8 mouse cellular contexts compared by ENCODE assay signal in genomic region chr11:120823551-120823947, GRCm38 (mm10). TPM values are rescaled to one million over a fixed set of nuclear protein-coding genes. Genes with fewer than 3 reads are reported as not detected.
DNase-seq lines count a peak whose midpoint lies in the region; ATAC-seq and TF ChIP-seq lines count a peak whose summit lies in the region.

No protein-coding gene starts in this region.

- no peaks in the 10 kb centered on the region for H3K9me3 ChIP-seq in heart, embryonic 15.5 days (replicated peaks)
- no peaks in the 10 kb centered on the region for H3K9me3 ChIP-seq in liver, embryonic 11.5 days (ENCODE audit: control insufficient read depth, low read length)
- H3K9me3 ChIP-seq in stomach, embryonic 14.5 days (ENCODE audit: control insufficient read depth, low read depth, low read length), result no peaks in the 10 kb centered on the region

- WGBS in thymus, adult 2 months, result under 1% methylated on average over 40 of the region's 40 CpGs
- WGBS in heart, embryonic 15.5 days, result under 1% methylated on average over 40 of the region's 40 CpGs
- under 1% methylated on average over 40 of the region's 40 CpGs for WGBS in liver, embryonic 11.5 days
- WGBS in stomach, embryonic 14.5 days, result 1% methylated on average over 38 of the region's 40 CpGs

- peak overlapping the region; percentile 19 for H3K27ac ChIP-seq in thymus, adult 2 months (ENCODE audit: control insufficient read depth, insufficient read depth, low read length)
- peak overlapping the region; percentile 94 for H3K27ac ChIP-seq in heart, embryonic 15.5 days
- H3K27ac ChIP-seq in liver, embryonic 11.5 days (ENCODE audit: low read depth, low read length), result peak overlapping the region; percentile 81
- peak overlapping the region; percentile 98 for H3K27ac ChIP-seq in stomach, embryonic 14.5 days (ENCODE audit: low read length)

- H3K4me2 ChIP-seq in heart, embryonic 15.5 days, result peak overlapping the region; percentile 82
- H3K4me2 ChIP-seq in liver, embryonic 11.5 days, result peak overlapping the region; percentile 89
- peak overlapping the region; percentile 97 for H3K4me2 ChIP-seq in stomach, embryonic 14.5 days (replicated peaks; ENCODE audit: low read depth, low read length)

- ATAC-seq in heart, embryonic 15.5 days (replicated peaks; ENCODE audit: insufficient number of reproducible peaks, insufficient read depth, low FRiP score, low read depth), result peak; percentile 42
- peak; percentile 53 for ATAC-seq in liver, embryonic 11.5 days (replicated peaks; ENCODE audit: low FRiP score)
- peak; percentile 47 for ATAC-seq in stomach, embryonic 14.5 days (ENCODE audit: insufficient number of reproducible peaks, insufficient read depth, low FRiP score, low read depth)

- H3K36me3 ChIP-seq in thymus, adult 2 months (ENCODE audit: control insufficient read depth, insufficient read depth, low read length), result peaks cover 19% of the 10 kb centered on the region
- peaks cover 23% of the 10 kb centered on the region for H3K36me3 ChIP-seq in heart, embryonic 15.5 days
- H3K36me3 ChIP-seq in liver, embryonic 11.5 days (ENCODE audit: control insufficient read depth, insufficient read depth, low read length), result peaks cover 37% of the 10 kb centered on the region
- peaks cover 42% of the 10 kb centered on the region for H3K36me3 ChIP-seq in stomach, embryonic 14.5 days (ENCODE audit: control insufficient read depth, insufficient read depth, low read length)

- peak; percentile 68 for DNase-seq in gastrocnemius, postnatal 10 days
- DNase-seq in gastrocnemius, postnatal 36 days, result no peak
- DNase-seq in thymus, adult 2 months, result no peak
- DNase-seq in thymus, postnatal 36 days, result no peak
- DNase-seq in liver, embryonic 11.5 days (ENCODE audit: low spot score), result no peak
- no peak for DNase-seq in spleen, adult 12 weeks (ENCODE audit: low spot score)

- no peaks in the 10 kb centered on the region for H3K27me3 ChIP-seq in thymus, adult 2 months (ENCODE audit: control insufficient read depth, insufficient read depth, low read length)
- no peaks in the 10 kb centered on the region for H3K27me3 ChIP-seq in heart, embryonic 15.5 days
- no peaks in the 10 kb centered on the region for H3K27me3 ChIP-seq in liver, embryonic 11.5 days (replicated peaks; ENCODE audit: control insufficient read depth, insufficient read depth, low read length)
- no peaks in the 10 kb centered on the region for H3K27me3 ChIP-seq in stomach, embryonic 14.5 days (ENCODE audit: control insufficient read depth, insufficient read depth, low read length)

- intact Hi-C loops in gastrocnemius, postnatal 36 days (cut with DNase I), result no loop called here

- H3K4me1 ChIP-seq in thymus, adult 2 months (replicated peaks; ENCODE audit: control insufficient read depth, insufficient read depth, low read length), result peaks cover 30% of the 10 kb centered on the region
- H3K4me1 ChIP-seq in heart, embryonic 15.5 days (replicated peaks), result peaks cover 36% of the 10 kb centered on the region
- peaks cover 33% of the 10 kb centered on the region for H3K4me1 ChIP-seq in liver, embryonic 11.5 days (replicated peaks; ENCODE audit: control insufficient read depth, insufficient read depth, low read length)
- peaks cover 29% of the 10 kb centered on the region for H3K4me1 ChIP-seq in stomach, embryonic 14.5 days (ENCODE audit: control insufficient read depth, insufficient read depth, low read length)

- no peak for TF ChIP-seq CTCF in thymus, adult 2 months (IDR thresholded peaks at IDR 0.05; ENCODE audit: borderline replicate concordance, control insufficient read depth, extremely low read depth, insufficient read depth, low read length, poor library complexity)

- no peak for TF ChIP-seq POLR2A in thymus, adult 2 months (IDR thresholded peaks at IDR 0.05; ENCODE audit: control insufficient read depth, extremely low read depth, insufficient read depth, low read length, poor library complexity)

- peak overlapping the region; percentile 90 for H3K9ac ChIP-seq in heart, embryonic 15.5 days
- H3K9ac ChIP-seq in liver, embryonic 11.5 days (ENCODE audit: low read depth, low read length), result peak overlapping the region; percentile 89
- H3K9ac ChIP-seq in stomach, embryonic 14.5 days (replicated peaks; ENCODE audit: low read depth, low read length), result peak overlapping the region; percentile 92

- peak overlapping the region; percentile 78 for H3K4me3 ChIP-seq in thymus, adult 2 months (ENCODE audit: control insufficient read depth, insufficient read depth, low read length)
- peak overlapping the region; percentile 73 for H3K4me3 ChIP-seq in heart, embryonic 15.5 days
- peak overlapping the region; percentile 81 for H3K4me3 ChIP-seq in liver, embryonic 11.5 days (ENCODE audit: low read depth, low read length)
- H3K4me3 ChIP-seq in stomach, embryonic 14.5 days (ENCODE audit: low read depth, low read length), result peak overlapping the region; percentile 94

RNA-seq across cellular contexts. Expression of gene Fasn, which starts 0.8 kb away (rescaled TPM):
- 10 to 100 TPM; 21.8 to 26.4 TPM for total RNA-seq in gastrocnemius, postnatal 10 days (2021)
- total RNA-seq in gastrocnemius, postnatal 36 days (2021), result 10 to 100 TPM; 12.5 to 20.0 TPM
- 973 and 1,776 TPM in 2 replicates for polyA plus RNA-seq in thymus, adult 2 months (2012; rRNA removed)
- 17.0 and 31.7 TPM in 2 replicates for polyA plus RNA-seq in heart, embryonic 15.5 days (2015; fragmentation: Nextera tagmentation; extraction: Ambion mirVana)
- 71.3 and 80.0 TPM in 2 replicates for polyA plus RNA-seq in liver, embryonic 11.5 days (2014; fragmentation: Nextera tagmentation; extraction: Ambion mirVana)
- 69.0 and 70.9 TPM in 2 replicates for polyA plus RNA-seq in stomach, embryonic 14.5 days (2014; fragmentation: Nextera tagmentation; extraction: Ambion mirVana)

RNA-seq across cellular contexts. Expression of gene Dus1l, which starts 27.3 kb away (rescaled TPM):
- 10 to 100 TPM; 29.9 to 34.0 TPM for total RNA-seq in gastrocnemius, postnatal 10 days (2021)
- 10 to 100 TPM; 31.3 to 32.9 TPM for total RNA-seq in gastrocnemius, postnatal 36 days (2021)
- 65.8 and 70.3 TPM in 2 replicates for polyA plus RNA-seq in thymus, adult 2 months (2012; rRNA removed)
- polyA plus RNA-seq in heart, embryonic 15.5 days (2015; fragmentation: Nextera tagmentation; extraction: Ambion mirVana), result 36.9 and 50.0 TPM in 2 replicates
- 132 and 139 TPM in 2 replicates for polyA plus RNA-seq in liver, embryonic 11.5 days (2014; fragmentation: Nextera tagmentation; extraction: Ambion mirVana)
- polyA plus RNA-seq in stomach, embryonic 14.5 days (2014; fragmentation: Nextera tagmentation; extraction: Ambion mirVana), result 59.7 and 66.9 TPM in 2 replicates

RNA-seq across cellular contexts. Expression of gene Gps1, which starts 39.5 kb away (rescaled TPM):
- total RNA-seq in gastrocnemius, postnatal 10 days (2021), result 10 to 100 TPM; 57.3 to 61.5 TPM
- total RNA-seq in gastrocnemius, postnatal 36 days (2021), result 10 to 100 TPM; 52.6 to 52.7 TPM
- polyA plus RNA-seq in thymus, adult 2 months (2012; rRNA removed), result 171 and 193 TPM in 2 replicates
- 113 and 134 TPM in 2 replicates for polyA plus RNA-seq in heart, embryonic 15.5 days (2015; fragmentation: Nextera tagmentation; extraction: Ambion mirVana)
- 209 and 210 TPM in 2 replicates for polyA plus RNA-seq in liver, embryonic 11.5 days (2014; fragmentation: Nextera tagmentation; extraction: Ambion mirVana)
- polyA plus RNA-seq in stomach, embryonic 14.5 days (2014; fragmentation: Nextera tagmentation; extraction: Ambion mirVana), result 218 and 224 TPM in 2 replicates

RNA-seq across cellular contexts. Expression of gene Rfng, which starts 39.5 kb away (rescaled TPM):
- 1 to 10 TPM; 6.3 to 7.7 TPM for total RNA-seq in gastrocnemius, postnatal 10 days (2021)
- 1 to 10 TPM; 9.9 to 10.0 TPM for total RNA-seq in gastrocnemius, postnatal 36 days (2021)
- 87.4 and 102 TPM in 2 replicates for polyA plus RNA-seq in thymus, adult 2 months (2012; rRNA removed)
- 21.1 and 30.8 TPM in 2 replicates for polyA plus RNA-seq in heart, embryonic 15.5 days (2015; fragmentation: Nextera tagmentation; extraction: Ambion mirVana)
- polyA plus RNA-seq in liver, embryonic 11.5 days (2014; fragmentation: Nextera tagmentation; extraction: Ambion mirVana), result 30.3 and 33.4 TPM in 2 replicates
- polyA plus RNA-seq in stomach, embryonic 14.5 days (2014; fragmentation: Nextera tagmentation; extraction: Ambion mirVana), result 27.8 and 29.5 TPM in 2 replicates

Comparison
In these comparisons a context has a peak if more than half of its experiments do, and no peak if none do; other contexts are left out.
1. H3K27ac ChIP-seq: peak in every context shown above with its lines; median percentile 98 in stomach, embryonic 14.5 days; 94 in heart, embryonic 15.5 days; 81 in liver, embryonic 11.5 days; 19 in thymus, adult 2 months.
2. RNA of gene Fasn, which starts 0.8 kb away (polyA plus RNA-seq): 973 to 1,776 TPM in thymus, adult 2 months; 71.3 to 80.0 TPM in liver, embryonic 11.5 days, 69.0 to 70.9 TPM in stomach, embryonic 14.5 days and 17.0 to 31.7 TPM in heart, embryonic 15.5 days; every median in the first group is over 10 times any median in the second.
3. Peak in every context shown above with its lines, with median percentiles within 50 percentile points of each other: H3K4me3 ChIP-seq, ATAC-seq, H3K4me2 ChIP-seq and H3K9ac ChIP-seq.